Mouse (Mus musculus) thymus, adult 18-20 months (tissue): Measurements from ENCODE around the gene Tnfrsf14.

Source experiments
- DNase-seq, 2 experiments: peaks; one replicate each; pipeline ENCODE4 v3.0.0; 2022; ENCODE audit warnings: mixed read lengths in 2 of 2

The Tnfrsf14 gene

DNA sequence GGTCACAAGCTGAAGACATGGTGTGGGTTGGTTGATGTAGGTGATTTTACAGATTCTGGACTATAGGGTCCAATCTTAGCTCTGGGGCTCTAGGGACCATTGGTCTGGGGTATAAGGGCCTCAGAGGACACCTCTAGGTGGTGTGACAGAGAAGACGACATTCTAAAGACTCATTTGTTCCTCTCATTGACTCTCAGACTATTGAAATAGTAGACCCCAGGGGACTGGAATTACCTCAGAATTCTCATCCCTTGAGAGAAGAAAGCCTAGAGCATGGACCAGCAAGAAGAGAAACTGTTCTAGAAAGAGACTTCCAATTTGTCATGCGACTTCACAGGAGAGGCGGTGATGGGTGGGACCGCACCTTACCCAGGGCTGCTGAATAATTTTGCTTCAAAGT, 14.1 kb downstream of the Tnfrsf14 start:
- DNase-seq, result no peak

DNA sequence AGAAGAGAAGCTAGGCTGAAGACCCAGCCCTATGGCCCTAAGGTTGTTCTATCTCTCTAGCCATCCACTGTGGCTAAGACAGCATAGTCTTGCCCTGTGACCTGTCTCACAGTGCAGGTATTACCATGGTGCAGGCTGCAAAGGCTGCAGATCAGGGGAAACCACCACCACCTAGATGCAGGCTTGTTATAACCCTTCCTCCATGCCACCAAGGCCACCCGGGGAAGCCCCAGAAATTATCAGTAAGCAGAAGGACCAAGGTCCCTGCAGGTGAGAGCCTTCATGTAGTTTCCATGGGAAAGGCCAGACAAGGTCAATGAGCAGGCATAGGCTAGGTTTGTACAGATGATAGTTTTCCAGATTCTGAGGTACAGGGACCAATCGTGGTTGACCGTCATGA, 14.5 kb downstream of the Tnfrsf14 start:
- DNase-seq, result no peak

DNA sequence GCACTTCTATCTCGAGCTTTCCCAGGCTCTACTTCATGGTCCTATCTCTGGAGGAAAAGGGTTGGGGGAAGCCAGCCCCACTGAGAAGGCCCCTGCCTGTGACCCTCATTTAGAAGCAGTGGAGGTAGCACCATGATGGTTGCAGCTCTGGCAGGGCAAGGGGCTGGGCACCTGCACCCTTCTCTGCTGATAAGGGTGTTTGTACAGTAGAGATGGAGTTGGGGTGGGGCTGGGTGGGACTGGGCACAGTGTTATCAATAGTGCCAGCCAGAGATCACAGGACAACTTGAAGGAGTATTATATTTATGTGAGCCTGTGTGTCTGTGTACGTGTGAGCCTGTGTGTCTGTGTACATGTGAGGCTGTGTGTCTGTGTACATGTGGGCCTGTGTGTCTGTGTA, 16.7 kb downstream of the Tnfrsf14 start:
- DNase-seq, result no peak

DNA sequence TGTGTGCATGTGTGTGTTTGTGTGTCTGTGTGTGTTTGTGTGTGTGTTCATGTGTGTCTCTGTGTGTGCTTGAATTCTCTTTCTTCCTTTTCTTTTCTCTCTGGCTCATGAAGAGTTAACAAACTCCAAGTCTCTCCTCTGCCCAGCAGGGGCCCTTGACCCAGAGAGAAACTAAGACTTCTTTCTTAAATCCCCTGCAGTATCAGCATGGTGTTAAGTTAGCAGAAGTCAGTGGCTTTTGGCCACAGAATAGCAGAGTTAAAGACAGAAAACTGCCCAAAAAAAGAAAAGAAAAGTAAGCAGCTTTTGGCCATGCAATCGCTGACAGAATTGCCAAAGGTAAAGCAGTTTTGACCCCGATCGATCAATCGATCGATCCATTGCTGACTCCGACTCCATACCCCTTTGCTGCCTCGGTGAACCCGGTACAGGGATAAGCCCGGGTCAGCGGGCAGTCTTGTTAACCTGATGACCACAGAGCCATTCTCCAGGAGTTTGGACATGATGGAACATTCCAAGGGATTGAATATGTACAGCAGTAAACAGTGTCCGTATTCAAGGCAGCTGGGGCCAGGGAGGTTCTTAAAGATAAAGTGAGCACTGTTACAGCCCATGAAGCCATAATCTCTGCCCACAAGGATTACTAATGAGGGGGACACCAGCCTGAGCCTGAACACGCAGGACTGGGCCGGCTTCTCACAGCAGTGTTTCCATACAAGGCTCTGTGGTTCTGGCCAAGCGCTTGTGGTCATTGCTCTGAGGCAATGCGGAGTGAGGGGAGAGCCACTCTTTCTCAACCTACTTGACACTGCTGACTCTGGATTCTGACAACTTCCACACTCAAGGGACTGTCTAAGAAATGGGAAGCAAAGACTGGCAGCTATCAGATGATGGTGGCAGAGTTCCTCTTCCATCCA, 17.5 kb downstream of the Tnfrsf14 start:
- DNase-seq, result no peak

DNA sequence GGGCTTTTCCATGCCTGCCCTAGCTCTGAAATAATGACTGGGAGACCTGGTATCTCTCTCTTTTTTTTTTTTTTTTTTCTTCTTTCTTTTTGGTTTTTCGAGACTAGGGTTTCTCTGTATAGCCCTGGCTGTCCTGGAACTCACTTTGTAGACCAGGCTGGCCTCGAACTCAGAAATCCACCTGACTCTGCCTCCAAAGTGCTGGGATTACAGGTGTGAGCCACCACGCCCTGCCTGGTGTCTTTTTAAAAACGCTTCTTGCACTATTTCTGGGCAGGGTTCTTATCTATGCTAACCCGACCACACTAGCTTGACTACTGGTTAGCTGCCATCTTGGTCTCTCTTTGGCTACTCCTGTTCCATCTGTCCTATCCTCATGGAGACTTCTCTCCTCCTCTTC, 19.9 kb downstream of the Tnfrsf14 start:
- no peak for DNase-seq

DNA sequence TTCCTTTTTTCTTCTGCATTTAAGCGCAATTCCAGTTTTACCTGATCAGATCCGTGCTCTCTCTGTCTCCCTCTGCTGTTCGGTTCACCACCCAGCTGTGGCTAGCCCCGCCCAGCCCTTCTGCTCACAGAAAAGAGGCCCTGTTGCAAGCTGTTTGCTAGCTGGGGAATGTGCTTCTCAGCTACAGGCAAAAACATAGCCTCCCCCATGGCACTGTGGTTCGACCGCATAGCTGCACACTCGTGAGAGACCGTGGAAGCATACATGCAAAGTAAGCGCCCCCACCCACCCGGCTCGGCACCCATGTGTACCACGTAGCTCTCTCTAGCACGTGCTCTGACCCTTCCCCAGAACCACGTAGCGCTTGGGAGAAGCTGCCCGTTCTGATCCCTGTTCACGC, 20.5 kb downstream of the Tnfrsf14 start:
- DNase-seq, result peak in 1 of 2 experiments; percentile 32

DNA sequence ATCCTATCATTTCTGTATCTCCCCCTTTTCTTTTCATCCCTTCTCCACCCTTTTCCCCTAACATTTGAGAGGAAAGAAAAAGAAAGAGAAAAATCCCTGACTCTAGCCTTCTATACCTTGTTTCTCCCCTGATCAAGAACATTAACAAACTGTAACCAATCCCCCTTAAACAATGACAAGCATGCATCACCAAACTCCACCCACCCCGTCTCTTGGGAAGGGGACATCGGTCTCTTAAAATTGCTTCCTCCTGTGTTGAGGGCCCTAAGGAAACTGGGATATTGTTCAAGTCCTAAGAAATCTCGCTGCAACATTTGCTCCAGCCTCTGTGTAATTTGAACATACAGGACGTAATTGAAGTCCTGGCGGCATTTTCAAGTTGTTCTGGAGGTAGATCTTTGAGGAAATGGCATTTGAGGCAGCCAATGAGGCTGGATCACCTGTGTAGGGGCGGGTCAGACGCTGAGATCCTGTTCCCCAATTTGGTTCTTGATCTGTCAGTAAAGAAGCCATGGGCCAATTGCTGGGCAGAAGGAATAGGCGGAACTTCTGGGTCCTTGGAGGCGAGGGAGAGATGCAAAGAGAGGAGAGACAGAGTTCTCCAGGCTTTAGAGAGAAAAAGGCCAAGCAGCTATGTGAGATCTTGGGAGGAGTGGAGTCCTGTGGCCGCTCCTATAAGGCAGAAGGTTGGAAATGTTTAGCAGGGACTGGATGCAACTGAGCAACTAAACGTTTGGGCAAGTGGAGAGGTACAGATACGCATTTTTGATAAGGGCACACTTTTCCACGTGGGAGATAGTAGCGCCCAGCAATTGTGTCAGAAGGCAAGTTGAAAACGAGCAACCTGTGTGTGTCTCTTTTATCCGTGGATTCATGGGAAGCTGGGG, 23.9 kb downstream of the Tnfrsf14 start:
- peak; percentile 77 to 86 for DNase-seq

DNA sequence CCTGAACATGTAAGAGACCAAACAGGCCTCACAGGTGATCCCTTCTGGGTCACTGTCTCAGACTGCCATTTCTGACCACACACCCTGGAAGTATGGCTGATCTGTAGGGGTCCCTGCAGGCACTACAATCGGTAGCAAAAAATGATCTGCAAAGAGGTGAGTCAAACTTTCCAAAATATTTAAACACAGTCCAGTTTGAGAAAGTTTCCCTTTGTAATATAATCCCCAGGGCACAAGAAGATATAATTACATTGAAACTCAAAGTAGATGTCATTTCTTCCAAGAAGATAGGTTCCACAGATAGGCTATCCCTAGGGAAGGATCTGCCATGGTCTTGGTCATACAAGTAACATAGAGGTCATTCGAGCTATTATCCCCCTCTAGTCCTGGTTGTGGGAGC, 26.0 kb downstream of the Tnfrsf14 start:
- DNase-seq, result no peak

DNA sequence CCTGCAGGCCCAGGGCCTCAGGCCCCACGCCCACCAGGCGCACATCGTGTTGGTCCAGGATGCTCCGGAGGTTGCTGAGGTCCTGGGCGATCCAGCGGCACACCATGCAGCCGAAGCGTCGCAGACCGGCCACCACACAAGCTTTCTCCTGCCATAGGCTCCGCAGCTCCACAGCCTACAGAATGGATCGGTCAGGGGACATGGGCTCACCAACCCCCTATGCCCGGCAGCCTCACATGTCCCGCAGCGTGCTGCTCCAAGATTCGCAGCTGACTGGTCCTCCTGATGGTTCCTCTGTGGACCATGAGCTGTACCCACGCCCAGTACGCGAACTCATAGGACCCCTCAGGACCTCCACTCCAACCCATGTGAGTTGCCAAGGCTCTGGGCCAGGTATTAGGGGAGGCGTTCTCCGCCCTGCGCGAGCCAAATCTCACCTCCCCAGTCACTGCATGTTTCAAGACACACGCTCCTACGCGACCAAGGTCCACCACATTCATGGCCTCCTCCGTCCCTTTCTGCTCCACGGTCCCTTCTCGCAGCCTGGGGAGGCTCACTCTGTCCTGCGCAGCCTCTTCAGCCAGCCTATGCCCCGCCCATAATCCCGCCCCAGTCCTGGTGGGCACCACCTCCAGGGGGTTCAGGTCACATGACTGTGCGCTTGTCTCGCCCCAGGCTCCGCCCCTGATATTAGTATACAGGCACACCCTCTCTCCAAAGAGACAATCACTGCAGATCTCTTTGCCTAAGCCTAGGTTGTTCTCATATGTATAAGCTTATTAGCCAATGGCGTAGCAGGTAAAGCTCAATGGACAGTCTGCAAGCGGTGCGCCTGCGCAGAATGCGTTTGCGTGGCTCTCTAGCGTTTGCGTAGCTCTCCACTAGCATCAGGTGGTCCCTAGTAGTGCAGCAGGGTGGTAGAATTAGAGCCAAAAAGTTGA, 29.6 kb downstream of the Tnfrsf14 start, which contains the start of gene Fam213b:
Gene Fam213b (minus strand): TSS at position 630 of the 941 bp plus-strand sequence.
- DNase-seq, result peak; percentile 51 to 60

DNA sequence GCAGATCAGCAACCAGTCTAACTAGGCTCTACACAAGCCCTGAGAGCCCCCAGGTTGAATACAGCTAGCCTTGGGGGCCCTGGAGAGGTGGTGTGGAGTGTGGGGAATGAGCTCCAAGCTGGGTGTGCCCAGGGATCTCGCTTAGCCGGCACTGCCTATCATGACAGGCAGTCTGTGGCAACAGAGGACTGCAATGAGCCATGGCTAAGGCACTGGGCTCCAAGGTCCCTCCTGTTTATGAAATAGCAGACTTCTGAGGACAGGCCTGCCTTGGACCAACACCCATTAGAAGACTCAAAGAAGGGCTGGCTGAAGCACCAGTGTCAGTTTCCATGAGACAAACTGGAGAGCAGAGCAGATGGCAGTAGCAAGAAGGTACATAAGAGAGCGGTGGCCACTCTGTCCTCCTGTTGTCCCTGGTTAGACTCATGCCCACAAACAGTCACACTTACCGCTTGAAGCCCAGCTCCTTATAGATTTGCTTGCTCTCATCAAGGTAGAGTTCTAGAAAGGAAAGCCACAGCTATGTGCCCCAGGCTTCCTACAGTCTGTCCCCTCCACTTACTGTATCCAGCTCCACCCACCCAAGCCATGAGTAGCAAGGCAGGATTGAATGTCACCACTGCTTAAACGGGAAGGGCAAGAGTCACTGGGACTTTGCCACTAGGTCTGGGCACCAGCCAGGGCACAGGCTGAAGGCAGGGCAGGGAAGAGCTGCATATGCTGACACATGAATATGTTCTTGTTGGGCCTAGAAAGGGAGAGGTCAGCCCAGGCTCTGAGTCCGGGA, 30.5 kb downstream of the Tnfrsf14 start:
- DNase-seq, result no peak

DNA sequence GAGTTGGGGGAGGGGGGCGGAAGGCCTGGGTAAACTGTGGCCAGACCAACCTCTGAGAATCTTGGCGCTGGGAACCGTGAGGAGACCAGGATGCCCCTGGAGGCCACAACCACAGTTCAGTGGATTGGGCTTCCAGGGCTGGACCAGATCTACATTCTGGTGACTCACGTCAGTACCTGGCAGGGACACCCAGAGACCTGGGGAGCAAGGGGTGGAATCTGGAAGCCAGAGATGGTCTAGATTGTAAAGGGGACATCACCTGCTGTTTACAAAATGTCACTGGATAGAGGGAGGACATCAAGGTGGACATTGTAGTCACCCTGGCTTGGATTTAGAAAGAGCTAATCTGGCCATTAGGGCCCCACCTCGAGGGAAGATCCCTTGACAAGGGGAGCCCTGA, 32.8 kb downstream of the Tnfrsf14 start:
- no peak for DNase-seq

DNA sequence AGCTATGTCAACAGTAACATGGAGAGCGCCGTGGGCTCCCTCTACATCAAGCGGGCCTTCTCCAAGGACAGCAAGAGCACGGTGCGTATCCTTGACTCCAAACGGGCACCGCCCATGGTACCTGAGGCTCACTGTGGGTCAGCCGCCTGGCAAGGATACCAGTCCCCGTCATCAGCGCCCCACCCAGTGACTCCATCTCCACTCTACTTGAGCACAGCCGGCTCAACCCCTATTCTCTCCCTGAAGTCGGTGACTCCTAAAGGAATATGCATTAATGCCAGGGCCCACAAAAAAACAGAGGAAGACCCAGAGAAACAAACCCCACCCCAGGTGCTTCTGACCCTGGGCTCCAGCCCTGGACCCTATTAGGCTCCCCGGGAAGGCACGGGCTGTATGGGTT, 37.5 kb downstream of the Tnfrsf14 start:
- no peak for DNase-seq

DNA sequence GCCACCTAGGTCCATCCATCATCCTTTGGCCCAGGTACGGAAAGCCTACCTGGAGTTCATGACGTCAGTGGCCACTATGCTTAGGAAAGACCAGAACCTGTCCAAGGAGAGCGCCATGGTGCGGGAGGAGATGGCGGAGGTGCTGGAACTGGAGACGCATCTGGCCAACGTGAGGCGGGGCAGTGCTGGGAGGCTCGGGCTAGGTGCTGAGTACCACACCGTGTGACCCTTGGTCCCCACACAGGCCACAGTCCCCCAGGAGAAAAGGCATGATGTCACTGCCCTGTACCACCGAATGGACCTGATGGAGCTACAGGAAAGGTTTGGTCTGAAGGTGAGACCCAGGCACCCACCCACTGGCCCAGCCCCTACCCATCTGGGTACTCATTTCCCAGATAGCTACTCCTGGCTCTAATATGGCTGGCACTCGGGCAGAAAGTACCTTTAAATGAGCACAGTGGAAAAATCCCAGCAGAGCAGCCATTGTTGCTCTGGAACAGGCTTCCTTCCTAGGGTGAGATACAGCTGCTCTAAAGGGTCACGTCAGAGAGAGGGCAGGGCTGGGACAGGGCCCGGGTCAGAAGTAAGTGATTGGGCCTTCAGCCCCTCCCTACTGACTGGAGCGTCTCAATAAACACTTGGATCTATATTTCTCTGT, 40.6 kb downstream of the Tnfrsf14 start:
- DNase-seq, result no peak

DNA sequence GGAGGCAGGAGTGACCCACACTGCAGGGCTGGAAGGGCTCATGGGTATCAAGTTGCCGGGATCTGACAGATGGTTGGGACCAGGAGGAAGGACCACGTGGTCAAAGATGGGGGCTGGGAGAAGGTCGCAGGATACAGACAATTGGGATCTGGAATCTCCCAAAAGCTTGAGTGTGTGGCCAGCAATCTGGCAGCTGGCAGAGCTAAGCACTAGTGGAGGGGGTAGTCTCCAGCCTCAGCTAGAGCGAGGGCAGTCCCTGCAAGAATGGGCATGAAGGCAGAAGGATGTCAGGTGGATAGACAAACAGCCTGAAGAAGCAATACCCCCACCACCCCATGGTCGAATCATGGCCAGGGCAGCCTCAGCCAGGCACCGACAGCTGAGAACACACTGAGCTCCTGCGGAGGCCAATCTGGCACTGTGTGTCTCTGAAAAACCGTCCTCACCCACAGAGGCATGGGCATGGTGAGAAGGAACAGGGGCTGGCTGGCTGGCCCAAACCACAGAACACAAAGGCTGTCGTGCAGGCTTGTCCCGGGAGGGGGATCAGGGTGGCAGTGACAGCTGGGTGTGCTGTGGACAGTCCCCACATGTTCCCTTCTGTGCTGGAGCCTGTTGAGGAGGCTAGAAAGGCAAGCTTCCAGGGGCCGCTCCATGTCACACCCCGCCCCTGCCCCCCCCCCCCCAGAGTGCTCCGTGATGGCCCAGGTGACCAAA, 41.3 kb downstream of the Tnfrsf14 start:
- no peak for DNase-seq

DNA sequence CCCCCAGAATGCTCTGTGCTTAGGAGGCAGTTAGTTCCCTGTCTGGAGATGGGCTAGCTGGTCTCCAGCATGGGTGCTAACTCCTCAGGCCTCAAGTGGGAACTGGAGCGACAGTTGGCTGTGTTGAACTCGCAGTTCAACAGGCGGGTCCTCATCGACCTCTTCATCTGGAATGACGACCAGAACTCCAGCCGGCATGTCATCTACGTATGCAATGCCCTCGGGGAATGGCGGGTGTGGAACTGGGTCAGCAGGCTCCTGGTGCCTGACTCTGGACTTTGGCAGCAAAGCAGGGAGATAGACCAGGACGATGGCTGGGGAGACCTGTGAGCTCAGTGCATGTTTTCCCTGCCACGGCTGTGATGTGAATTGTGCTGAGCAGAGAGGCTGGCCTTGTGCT, 42.9 kb downstream of the Tnfrsf14 start:
- no peak for DNase-seq

DNA sequence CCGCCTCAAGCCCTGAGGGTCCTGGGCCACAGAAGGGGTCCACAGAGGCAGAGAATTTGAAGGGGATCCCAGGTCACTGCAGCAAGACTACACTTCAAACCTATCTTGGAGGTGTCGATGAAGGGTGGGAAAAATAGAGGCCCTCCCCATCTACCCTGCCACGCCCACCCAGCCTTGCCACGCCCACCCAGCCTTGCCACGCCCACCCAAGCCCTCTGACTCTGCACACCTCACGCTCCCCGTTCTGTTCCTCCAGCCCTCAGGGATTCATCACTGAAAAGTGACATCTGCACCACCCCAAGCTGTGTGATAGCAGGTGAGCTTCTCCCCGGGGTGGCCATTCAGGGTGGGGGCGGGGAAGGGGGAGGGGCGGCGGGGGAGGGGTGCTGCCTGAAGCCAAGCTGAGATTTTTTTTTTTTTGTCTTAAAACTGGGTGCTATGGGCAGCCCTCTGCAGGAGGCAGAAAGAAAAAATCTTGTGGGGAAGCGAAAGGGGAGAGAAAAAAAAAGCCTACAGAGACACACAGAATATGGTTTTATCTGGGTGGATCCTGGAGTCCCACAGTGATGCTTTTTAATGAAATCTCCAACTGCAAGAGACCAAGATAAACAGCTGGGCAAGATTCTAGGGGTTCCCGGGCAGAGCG, 46.2 kb downstream of the Tnfrsf14 start:
- DNase-seq, result no peak

DNA sequence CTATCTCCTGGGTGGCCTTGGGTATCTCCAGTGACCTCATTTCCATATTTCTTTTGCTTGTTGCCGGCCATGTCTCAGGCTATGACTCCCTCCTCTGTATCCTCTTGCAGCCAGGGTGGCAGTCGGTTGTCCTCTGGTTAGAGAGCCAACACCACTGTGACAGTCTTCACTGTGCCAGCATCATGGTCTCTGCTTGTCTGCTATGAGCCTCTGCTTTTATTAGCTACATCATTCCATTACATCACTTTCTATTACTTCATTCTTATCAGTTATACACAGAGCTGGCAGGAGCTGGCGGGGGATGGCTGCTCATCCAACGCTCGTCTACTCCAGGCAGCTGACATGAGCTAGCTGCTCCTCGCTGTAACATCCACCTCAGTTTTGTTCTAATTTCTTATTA, 47.6 kb downstream of the Tnfrsf14 start:
- DNase-seq, result no peak

DNA sequence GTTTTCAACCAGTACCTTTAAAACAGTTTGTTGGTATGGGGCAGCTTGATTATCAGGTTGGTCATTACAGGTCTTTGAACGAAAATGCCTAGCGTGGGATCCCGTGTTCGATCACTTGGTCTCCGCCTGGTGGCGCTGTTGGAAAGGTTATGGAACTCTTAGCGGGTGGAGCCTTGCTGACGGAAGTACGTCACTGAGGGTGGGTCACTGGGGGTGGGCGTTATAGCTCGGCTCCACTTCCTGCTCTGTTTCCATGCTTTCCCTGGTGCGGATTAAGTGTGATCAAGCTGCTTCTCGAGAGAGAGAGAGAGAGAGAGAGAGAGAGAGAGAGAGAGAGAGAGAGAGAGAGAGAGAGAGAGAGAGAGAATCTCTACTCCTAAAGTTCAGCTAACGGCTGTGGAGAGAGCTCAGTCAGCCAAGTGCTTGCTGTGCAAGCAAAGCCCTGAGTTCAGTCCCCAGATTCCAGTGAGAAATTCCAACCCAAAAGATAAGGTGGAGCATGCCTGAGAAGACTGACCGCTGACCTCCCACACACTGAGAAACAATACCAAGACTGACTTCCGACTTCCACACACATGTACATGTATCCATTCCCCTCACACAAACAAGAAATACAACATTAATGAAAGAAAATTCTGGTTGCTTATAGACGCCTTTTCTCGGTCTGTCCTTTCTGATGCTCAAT, 50.4 kb downstream of the Tnfrsf14 start:
- DNase-seq, result peak; percentile 71 to 78

DNA sequence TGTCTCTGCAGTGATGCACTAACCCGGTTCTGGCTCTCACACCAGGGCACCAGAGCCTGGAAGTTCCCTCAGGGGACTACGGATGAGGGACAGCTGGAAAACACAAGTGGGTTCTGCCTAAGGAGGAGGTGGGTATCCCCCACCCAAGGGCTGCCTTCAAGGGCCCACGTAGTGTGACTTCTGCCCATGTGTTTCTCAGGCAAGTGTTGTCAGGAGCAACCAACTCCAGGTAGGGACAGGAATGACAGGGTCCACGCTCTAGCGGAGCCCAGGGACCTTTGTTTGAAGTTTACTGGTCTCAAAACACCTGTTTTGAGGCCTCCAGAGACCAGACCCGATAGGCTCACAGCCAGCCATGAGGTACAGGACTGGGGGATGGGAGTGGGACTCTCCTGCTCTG, 55.2 kb downstream of the Tnfrsf14 start:
- no peak for DNase-seq
